Mouse (Mus musculus): ENCODE data around the gene Zfp420.

- TF ChIP-seq CTCF (IDR thresholded peaks at IDR 0.05; ENCODE audit: control insufficient read depth, insufficient read depth, insufficient replicate concordance, low read depth, low read length) (no peak), POLR2A (IDR thresholded peaks at IDR 0.05; ENCODE audit: control insufficient read depth, low read depth, low read length) (no peak)
Measured at GRCm38 (mm10) chr7:29861660-29862059, 1.9 kb downstream of the Zfp420 start.

Measured in testis, adult 2 months (tissue).